Comparison of ENCODE assay signal across 12 mouse cellular contexts in genomic region chr14:55730531-55731032, GRCm38 (mm10). TPM values are rescaled to one million over a fixed set of nuclear protein-coding genes. Genes with fewer than 3 reads are reported as not detected.
DNase-seq lines count a peak whose midpoint lies in the region; ATAC-seq and TF ChIP-seq lines count a peak whose summit lies in the region.
"Had no signal": no experiment of that assay in that cellular context is flagged by ENCODE, and none has a peak within 500 bp of the region (broad histone marks: within the 10 kb centered on the region; RNA-seq: fewer than 3 reads in every experiment).

No protein-coding gene starts in this region.

- DNase-seq in midbrain, postnatal 0 days (ENCODE audit: low spot score), result peak; percentile 87
- no peak for DNase-seq in midbrain, embryonic 14.5 days
- peak; percentile 81 for DNase-seq in forebrain, postnatal 0 days
- DNase-seq in right cerebral cortex, postnatal 10 days (ENCODE audit: low spot score in 2 of 2), result peak; percentile 69 to 82
- DNase-seq: heart, adult 2 months; kidney, postnatal 10 days had no signal

- H3K27me3 ChIP-seq in hindbrain, embryonic 16.5 days (replicated peaks; ENCODE audit: control insufficient read depth, insufficient read depth, low read length), result no peaks in the 10 kb centered on the region
- no peaks in the 10 kb centered on the region; the same call in 1 of the 2 replicates for H3K27me3 ChIP-seq in hindbrain, embryonic 12.5 days
- peaks cover 2% of the 10 kb centered on the region; the same call in 1 of the 2 replicates for H3K27me3 ChIP-seq in midbrain, postnatal 0 days (ENCODE audit: insufficient read depth, low read length)
- no peaks in the 10 kb centered on the region for H3K27me3 ChIP-seq in midbrain, embryonic 14.5 days (ENCODE audit: control insufficient read depth, insufficient read depth, low read length)
- H3K27me3 ChIP-seq in forebrain, postnatal 0 days (ENCODE audit: insufficient read depth, low read length), result no peaks in the 10 kb centered on the region
- H3K27me3 ChIP-seq: limb, embryonic 15.5 days; stomach, embryonic 15.5 days had no signal

- no peak overlapping the region for H3K9ac ChIP-seq in hindbrain, embryonic 16.5 days (ENCODE audit: low read depth, low read length)
- no peak overlapping the region for H3K9ac ChIP-seq in hindbrain, embryonic 12.5 days
- H3K9ac ChIP-seq in midbrain, postnatal 0 days (replicated peaks; ENCODE audit: low read length, poor library complexity, severe bottlenecking), result no peak overlapping the region
- H3K9ac ChIP-seq in midbrain, embryonic 14.5 days (replicated peaks; ENCODE audit: low read length), result no peak overlapping the region
- H3K9ac ChIP-seq in forebrain, postnatal 0 days, result no peak overlapping the region
- H3K9ac ChIP-seq: limb, embryonic 15.5 days; stomach, embryonic 15.5 days had no signal

- peak; percentile 92 for ATAC-seq in hindbrain, embryonic 16.5 days
- no peak for ATAC-seq in hindbrain, embryonic 12.5 days (ENCODE audit: low FRiP score)
- ATAC-seq in midbrain, postnatal 0 days (ENCODE audit: low FRiP score), result peak; percentile 62
- ATAC-seq in midbrain, embryonic 14.5 days (ENCODE audit: low FRiP score, low TSS enrichment), result no peak
- peak; percentile 86 for ATAC-seq in forebrain, postnatal 0 days
- no peak for ATAC-seq in cerebellum, adult (ENCODE audit: insufficient number of reproducible peaks, low FRiP score, low TSS enrichment)

- H3K9me3 ChIP-seq in hindbrain, embryonic 16.5 days (ENCODE audit: control insufficient read depth, low read length), result no peaks in the 10 kb centered on the region
- H3K9me3 ChIP-seq in hindbrain, embryonic 12.5 days (replicated peaks), result no peaks in the 10 kb centered on the region
- no peaks in the 10 kb centered on the region for H3K9me3 ChIP-seq in midbrain, postnatal 0 days (ENCODE audit: low read length)
- H3K9me3 ChIP-seq in midbrain, embryonic 14.5 days (ENCODE audit: control insufficient read depth, low read length), result no peaks in the 10 kb centered on the region
- H3K9me3 ChIP-seq in forebrain, postnatal 0 days (ENCODE audit: low read length), result no peaks in the 10 kb centered on the region
- H3K9me3 ChIP-seq: limb, embryonic 15.5 days; stomach, embryonic 15.5 days had no signal

- 65% methylated on average over 7 of the region's 7 CpGs for WGBS in hindbrain, embryonic 16.5 days
- 84% methylated on average over 7 of the region's 7 CpGs for WGBS in hindbrain, embryonic 12.5 days
- WGBS in midbrain, postnatal 0 days, result 62% methylated on average over 7 of the region's 7 CpGs
- 83% methylated on average over 7 of the region's 7 CpGs for WGBS in midbrain, embryonic 14.5 days
- 42% methylated on average over 7 of the region's 7 CpGs for WGBS in forebrain, postnatal 0 days

- peak overlapping the region; percentile 71 for H3K27ac ChIP-seq in hindbrain, embryonic 16.5 days (ENCODE audit: low read depth, low read length)
- H3K27ac ChIP-seq in hindbrain, embryonic 12.5 days, result no peak overlapping the region
- H3K27ac ChIP-seq in midbrain, postnatal 0 days (ENCODE audit: low read depth, low read length), result peak overlapping the region; percentile 59; the same call in 1 of the 2 replicates
- H3K27ac ChIP-seq in midbrain, embryonic 14.5 days (replicated peaks; ENCODE audit: low read depth, low read length), result no peak overlapping the region
- H3K27ac ChIP-seq in forebrain, postnatal 0 days (ENCODE audit: low read depth, low read length), result peak overlapping the region; percentile 73
- H3K27ac ChIP-seq: heart, adult 2 months; limb, embryonic 15.5 days; macrophage; stomach, embryonic 15.5 days had no signal

- TF ChIP-seq CTCF in midbrain, postnatal 0 days (IDR thresholded peaks at IDR 0.05), result no peak
- no peak for TF ChIP-seq CTCF in forebrain, postnatal 0 days (IDR thresholded peaks at IDR 0.05; ENCODE audit: low read depth)

- no peaks in the 10 kb centered on the region for H3K36me3 ChIP-seq in hindbrain, embryonic 16.5 days (ENCODE audit: control insufficient read depth, insufficient read depth, low read length)
- H3K36me3 ChIP-seq in hindbrain, embryonic 12.5 days, result no peaks in the 10 kb centered on the region
- H3K36me3 ChIP-seq in midbrain, postnatal 0 days (ENCODE audit: insufficient read depth, low read length), result no peaks in the 10 kb centered on the region
- no peaks in the 10 kb centered on the region for H3K36me3 ChIP-seq in midbrain, embryonic 14.5 days (ENCODE audit: control insufficient read depth, insufficient read depth, low read length)
- no peaks in the 10 kb centered on the region for H3K36me3 ChIP-seq in forebrain, postnatal 0 days (ENCODE audit: insufficient read depth)
- H3K36me3 ChIP-seq: limb, embryonic 15.5 days; stomach, embryonic 15.5 days had no signal

- no peak overlapping the region for H3K4me3 ChIP-seq in hindbrain, embryonic 16.5 days (ENCODE audit: low read length)
- H3K4me3 ChIP-seq in hindbrain, embryonic 12.5 days, result no peak overlapping the region
- no peak overlapping the region for H3K4me3 ChIP-seq in midbrain, postnatal 0 days (ENCODE audit: low read depth, low read length)
- no peak overlapping the region for H3K4me3 ChIP-seq in midbrain, embryonic 14.5 days (replicated peaks; ENCODE audit: low read depth, low read length)
- H3K4me3 ChIP-seq in forebrain, postnatal 0 days (ENCODE audit: low read depth, low read length), result no peak overlapping the region
- H3K4me3 ChIP-seq: heart, adult 2 months; limb, embryonic 15.5 days; stomach, embryonic 15.5 days had no signal

- peaks cover 3% of the 10 kb centered on the region for H3K4me1 ChIP-seq in hindbrain, embryonic 16.5 days (ENCODE audit: control insufficient read depth, insufficient read depth, low read depth, low read length)
- no peaks in the 10 kb centered on the region for H3K4me1 ChIP-seq in hindbrain, embryonic 12.5 days
- H3K4me1 ChIP-seq in midbrain, postnatal 0 days (ENCODE audit: insufficient read depth, low read length), result no peaks in the 10 kb centered on the region
- no peaks in the 10 kb centered on the region for H3K4me1 ChIP-seq in midbrain, embryonic 14.5 days (ENCODE audit: control insufficient read depth, insufficient read depth, low read length)
- H3K4me1 ChIP-seq in forebrain, postnatal 0 days (ENCODE audit: insufficient read depth), result 0 out of 2 replicates have a peak, but pooled peaks cover 11% of the 10 kb centered on the region
- H3K4me1 ChIP-seq: limb, embryonic 15.5 days; stomach, embryonic 15.5 days had no signal

- H3K4me2 ChIP-seq in hindbrain, embryonic 16.5 days (ENCODE audit: low read length), result no peak overlapping the region; the same call in 1 of the 2 replicates
- H3K4me2 ChIP-seq in hindbrain, embryonic 12.5 days (replicated peaks), result no peak overlapping the region
- no peak overlapping the region for H3K4me2 ChIP-seq in midbrain, postnatal 0 days (ENCODE audit: low read depth, low read length, poor library complexity, severe bottlenecking)
- no peak overlapping the region for H3K4me2 ChIP-seq in midbrain, embryonic 14.5 days (ENCODE audit: low read length)
- H3K4me2 ChIP-seq in forebrain, postnatal 0 days (ENCODE audit: low read depth), result no peak overlapping the region
- H3K4me2 ChIP-seq: limb, embryonic 15.5 days; stomach, embryonic 15.5 days had no signal

RNA-seq across cellular contexts. Expression of gene Rabggta, which starts 8.5 kb away (rescaled TPM):
- 60.3 and 65.8 TPM in 2 replicates for polyA plus RNA-seq in hindbrain, embryonic 16.5 days (2015; fragmentation: Nextera tagmentation; extraction: Ambion mirVana)
- 36.6 and 38.1 TPM in 2 replicates for polyA plus RNA-seq in hindbrain, embryonic 12.5 days (2016; fragmentation: Nextera tagmentation; extraction: Ambion mirVana)
- total RNA-seq in midbrain, postnatal 0 days (2014; rRNA removed), result 75.1 and 94.5 TPM in 2 replicates
- 61.9 and 62.6 TPM in 2 replicates for polyA plus RNA-seq in midbrain, postnatal 0 days (2015; fragmentation: Nextera tagmentation; extraction: Ambion mirVana)
- polyA plus RNA-seq in midbrain, embryonic 14.5 days (2014; fragmentation: Nextera tagmentation; extraction: Ambion mirVana), result 39.4 and 48.5 TPM in 2 replicates
- total RNA-seq in forebrain, postnatal 0 days (2014; rRNA removed), result 72.8 and 73.3 TPM in 2 replicates
- polyA plus RNA-seq in forebrain, postnatal 0 days (2015; fragmentation: Nextera tagmentation; extraction: Ambion mirVana), result 49.4 and 56.9 TPM in 2 replicates

RNA-seq across cellular contexts. Expression of gene Dhrs1, which starts 14.9 kb away (rescaled TPM):
- 85.9 and 90.3 TPM in 2 replicates for polyA plus RNA-seq in hindbrain, embryonic 16.5 days (2015; fragmentation: Nextera tagmentation; extraction: Ambion mirVana)
- 73.2 and 75.0 TPM in 2 replicates for polyA plus RNA-seq in hindbrain, embryonic 12.5 days (2016; fragmentation: Nextera tagmentation; extraction: Ambion mirVana)
- total RNA-seq in midbrain, postnatal 0 days (2014; rRNA removed), result 75.1 and 94.0 TPM in 2 replicates
- polyA plus RNA-seq in midbrain, postnatal 0 days (2015; fragmentation: Nextera tagmentation; extraction: Ambion mirVana), result 72.0 and 73.3 TPM in 2 replicates
- 60.1 and 65.1 TPM in 2 replicates for polyA plus RNA-seq in midbrain, embryonic 14.5 days (2014; fragmentation: Nextera tagmentation; extraction: Ambion mirVana)
- 70.4 and 83.8 TPM in 2 replicates for total RNA-seq in forebrain, postnatal 0 days (2014; rRNA removed)
- 83.3 and 86.0 TPM in 2 replicates for polyA plus RNA-seq in forebrain, postnatal 0 days (2015; fragmentation: Nextera tagmentation; extraction: Ambion mirVana)

RNA-seq across cellular contexts. Expression of gene Nop9, which starts 14.9 kb away (rescaled TPM):
- 27.1 and 27.9 TPM in 2 replicates for polyA plus RNA-seq in hindbrain, embryonic 16.5 days (2015; fragmentation: Nextera tagmentation; extraction: Ambion mirVana)
- 42.0 and 47.5 TPM in 2 replicates for polyA plus RNA-seq in hindbrain, embryonic 12.5 days (2016; fragmentation: Nextera tagmentation; extraction: Ambion mirVana)
- 22.0 and 30.4 TPM in 2 replicates for total RNA-seq in midbrain, postnatal 0 days (2014; rRNA removed)
- 17.3 and 17.8 TPM in 2 replicates for polyA plus RNA-seq in midbrain, postnatal 0 days (2015; fragmentation: Nextera tagmentation; extraction: Ambion mirVana)
- 25.0 and 31.2 TPM in 2 replicates for polyA plus RNA-seq in midbrain, embryonic 14.5 days (2014; fragmentation: Nextera tagmentation; extraction: Ambion mirVana)
- 23.3 and 34.7 TPM in 2 replicates for total RNA-seq in forebrain, postnatal 0 days (2014; rRNA removed)
- polyA plus RNA-seq in forebrain, postnatal 0 days (2015; fragmentation: Nextera tagmentation; extraction: Ambion mirVana), result 21.4 and 25.6 TPM in 2 replicates

RNA-seq across cellular contexts. Expression of gene Tgm1, which starts 16.9 kb away (rescaled TPM):
- 0.20 and 0.41 TPM in 2 replicates for polyA plus RNA-seq in hindbrain, embryonic 16.5 days (2015; fragmentation: Nextera tagmentation; extraction: Ambion mirVana)
- 0.48 and 0.90 TPM in 2 replicates for polyA plus RNA-seq in hindbrain, embryonic 12.5 days (2016; fragmentation: Nextera tagmentation; extraction: Ambion mirVana)
- 0.16 and 0.38 TPM in 2 replicates for total RNA-seq in midbrain, postnatal 0 days (2014; rRNA removed)
- 0.14 and 0.18 TPM in 2 replicates for polyA plus RNA-seq in midbrain, postnatal 0 days (2015; fragmentation: Nextera tagmentation; extraction: Ambion mirVana)
- 0.14 and 0.36 TPM in 2 replicates for polyA plus RNA-seq in midbrain, embryonic 14.5 days (2014; fragmentation: Nextera tagmentation; extraction: Ambion mirVana)
- 0.05 and 0.15 TPM in 2 replicates for total RNA-seq in forebrain, postnatal 0 days (2014; rRNA removed)
- 0.15 and 0.21 TPM in 2 replicates for polyA plus RNA-seq in forebrain, postnatal 0 days (2015; fragmentation: Nextera tagmentation; extraction: Ambion mirVana)

RNA-seq across cellular contexts. Expression of gene Cideb, which starts 27.7 kb away (rescaled TPM):
- polyA plus RNA-seq in hindbrain, embryonic 16.5 days (2015; fragmentation: Nextera tagmentation; extraction: Ambion mirVana), result 0.17 and 0.63 TPM in 2 replicates
- polyA plus RNA-seq in hindbrain, embryonic 12.5 days (2016; fragmentation: Nextera tagmentation; extraction: Ambion mirVana), result 0.36 and 0.56 TPM in 2 replicates
- total RNA-seq in midbrain, postnatal 0 days (2014; rRNA removed), result 0.66 and 2.6 TPM in 2 replicates
- polyA plus RNA-seq in midbrain, postnatal 0 days (2015; fragmentation: Nextera tagmentation; extraction: Ambion mirVana), result 0.25 and 1.1 TPM in 2 replicates
- 0.18 and 0.19 TPM in 2 replicates for polyA plus RNA-seq in midbrain, embryonic 14.5 days (2014; fragmentation: Nextera tagmentation; extraction: Ambion mirVana)
- total RNA-seq in forebrain, postnatal 0 days (2014; rRNA removed), result 0.23 and 0.43 TPM in 2 replicates
- polyA plus RNA-seq in forebrain, postnatal 0 days (2015; fragmentation: Nextera tagmentation; extraction: Ambion mirVana), result 0.20 and 0.54 TPM in 2 replicates

Comparison
In these comparisons a context has a peak if more than half of its experiments do, and no peak if none do; other contexts are left out.
1. ATAC-seq: peak in hindbrain, embryonic 16.5 days (single experiment), midbrain, postnatal 0 days (single experiment) and forebrain, postnatal 0 days (single experiment); none in hindbrain, embryonic 12.5 days (single experiment), midbrain, embryonic 14.5 days (single experiment) and cerebellum, adult (single experiment).
2. H3K27ac ChIP-seq: peak in hindbrain, embryonic 16.5 days (single experiment), midbrain, postnatal 0 days (single experiment) and forebrain, postnatal 0 days (single experiment); none in hindbrain, embryonic 12.5 days (single experiment) and midbrain, embryonic 14.5 days (single experiment).